Mouse (Mus musculus) testis, adult 10 weeks (tissue): ENCODE results near the gene Cebpe. TPM values are rescaled to one million over a fixed set of nuclear protein-coding genes. Genes with fewer than 3 reads are reported as not detected.

Experiments used
- polyA plus RNA-seq: library from polyadenylated mRNA; stranded (reverse); fragments of 350-450 nt; fragmentation: Illumina TruSeq; extraction: RNeasy Lipid Tissue Mini Kit (QIAGEN cat#74804); gene quantifications from one replicate; pipeline ENCODE4 v1.2.3, GENCODE M21; 2014; ENCODE audit warnings: low read depth, low replicate concordance

Cebpe gene
- polyA plus RNA-seq = not detected

GRCm38 (mm10) chr14:54712074-54712473 lies at the start of gene Cebpe:
Gene Cebpe (minus strand): TSS chr14:54712174.

GRCm38 (mm10) chr14:54698733-54699132 lies 13.2 kb downstream of the Cebpe start, which contains the start of gene Gm29776:
Gene Gm29776 (minus strand): TSS chr14:54698833.

GRCm38 (mm10) chr14:54686522-54687143 lies 25.3 kb downstream of the Cebpe start, which contains the start of gene Acin1:
Gene Acin1 (minus strand): TSS chr14:54686931.

GRCm38 (mm10) chr14:54686063-54686521 lies 25.9 kb downstream of the Cebpe start, which contains the start of gene 1700123O20Rik:
Gene 1700123O20Rik (plus strand): TSS chr14:54686216.

Other genes starting within 250 kb of the Cebpe start
- 0.66 TPM for gene Lrp10, start 248.0 kb downstream of the Cebpe start, polyA plus RNA-seq
- gene Rem2, start 236.1 kb downstream of the Cebpe start, polyA plus RNA-seq = 0.32 TPM
- gene Prmt5, start 194.6 kb downstream of the Cebpe start, polyA plus RNA-seq = 40.1 TPM
- 22.2 TPM for gene Haus4, start 157.6 kb downstream of the Cebpe start, polyA plus RNA-seq
- 6.1 TPM for gene Ajuba, start 134.6 kb downstream of the Cebpe start, polyA plus RNA-seq
- 0.87 TPM for gene 4931414P19Rik, start 106.2 kb downstream of the Cebpe start, polyA plus RNA-seq
- 4.2 TPM for gene Psmb5, start 94.2 kb downstream of the Cebpe start, polyA plus RNA-seq
- gene Psmb11, start 90.7 kb downstream of the Cebpe start, polyA plus RNA-seq = not detected
- gene Gm17606, start 71.2 kb downstream of the Cebpe start, polyA plus RNA-seq = not detected
- gene Cdh24, start 70.8 kb downstream of the Cebpe start, polyA plus RNA-seq = 1.3 TPM
- gene 1700123O20Rik, start 26.0 kb downstream of the Cebpe start, polyA plus RNA-seq = 10.9 TPM
- gene Acin1, start 25.2 kb downstream of the Cebpe start, polyA plus RNA-seq = 219 TPM
- not detected for gene Gm29776, start 13.3 kb downstream of the Cebpe start, polyA plus RNA-seq
- gene Slc7a8, start 69.8 kb upstream of the Cebpe start, polyA plus RNA-seq = 8.5 TPM
- gene Rnf212b, start 102.0 kb upstream of the Cebpe start, polyA plus RNA-seq = 12.4 TPM
- gene Homez, start 158.8 kb upstream of the Cebpe start, polyA plus RNA-seq = 65.4 TPM
- gene Ppp1r3e, start 165.4 kb upstream of the Cebpe start, polyA plus RNA-seq = 3.7 TPM
- 9.3 TPM for gene Bcl2l2, start 171.2 kb upstream of the Cebpe start, polyA plus RNA-seq
- not detected for gene Gm20521, start 171.3 kb upstream of the Cebpe start, polyA plus RNA-seq
- gene Pabpn1, start 180.3 kb upstream of the Cebpe start, polyA plus RNA-seq = 155 TPM
- 0.43 TPM for gene Slc22a17, start 201.0 kb upstream of the Cebpe start, polyA plus RNA-seq
- not detected for gene Efs, start 214.0 kb upstream of the Cebpe start, polyA plus RNA-seq
- gene Il25, start 220.5 kb upstream of the Cebpe start, polyA plus RNA-seq = not detected
- not detected for gene Cmtm5, start 224.1 kb upstream of the Cebpe start, polyA plus RNA-seq